Comparison of ENCODE assay signal across 10 mouse cellular contexts in genomic region chr11:8575217-8576180, GRCm38 (mm10).
A peak's percentile ranks its signal among the peaks of the same experiment; 100 is the strongest.
DNase-seq lines count a peak whose midpoint lies in the region; ATAC-seq and TF ChIP-seq lines count a peak whose summit lies in the region.
"Had no signal": no experiment of that assay in that cellular context is flagged by ENCODE, and none has a peak within 500 bp of the region (broad histone marks: within the 10 kb centered on the region; RNA-seq: fewer than 3 reads in every experiment).

No protein-coding gene starts in this region.

- no peak overlapping the region for H3K4me3 ChIP-seq in intestine, embryonic 15.5 days (replicated peaks)
- no peak overlapping the region for H3K4me3 ChIP-seq in intestine, embryonic 16.5 days (ENCODE audit: low read length)
- H3K4me3 ChIP-seq in C2C12 (ENCODE audit: insufficient read depth, poor library complexity, severe bottlenecking), result no peak overlapping the region
- H3K4me3 ChIP-seq in bone marrow, adult 2 months (replicated peaks; ENCODE audit: control insufficient read depth, low read depth, low read length), result no peak overlapping the region
- H3K4me3 ChIP-seq in small intestine, adult 2 months (ENCODE audit: low read depth, low read length), result no peak overlapping the region
- no peak overlapping the region for H3K4me3 ChIP-seq in midbrain, embryonic 13.5 days (replicated peaks)
- H3K4me3 ChIP-seq: midbrain, embryonic 15.5 days had no signal

- peak overlapping the region; percentile 1; the same call in 1 of the 2 replicates for H3K27ac ChIP-seq in intestine, embryonic 15.5 days
- no peak overlapping the region for H3K27ac ChIP-seq in intestine, embryonic 16.5 days (ENCODE audit: low read length)
- H3K27ac ChIP-seq in bone marrow, adult 2 months (ENCODE audit: control insufficient read depth, insufficient read depth, low read depth, low read length, poor library complexity), result peak overlapping the region; percentile 30; the same call in 1 of the 2 replicates
- peak overlapping the region; percentile 8 for H3K27ac ChIP-seq in small intestine, adult 2 months (ENCODE audit: insufficient read depth, low read depth, low read length)
- no peak overlapping the region for H3K27ac ChIP-seq in midbrain, embryonic 13.5 days
- H3K27ac ChIP-seq: midbrain, embryonic 15.5 days had no signal

- peaks cover 41% of the 10 kb centered on the region for H3K4me1 ChIP-seq in intestine, embryonic 15.5 days (replicated peaks)
- H3K4me1 ChIP-seq in intestine, embryonic 16.5 days (ENCODE audit: control insufficient read depth, insufficient read depth, low read length), result peaks cover 28% of the 10 kb centered on the region
- peaks cover 10% of the 10 kb centered on the region; the same call in 1 of the 2 replicates for H3K4me1 ChIP-seq in bone marrow, adult 2 months (ENCODE audit: control insufficient read depth, insufficient read depth, low read length)
- peaks cover 38% of the 10 kb centered on the region for H3K4me1 ChIP-seq in small intestine, adult 2 months (ENCODE audit: control insufficient read depth, insufficient read depth, insufficient read length, low read length)
- no peaks in the 10 kb centered on the region for H3K4me1 ChIP-seq in midbrain, embryonic 13.5 days (replicated peaks)
- H3K4me1 ChIP-seq: midbrain, embryonic 15.5 days had no signal

- H3K79me3 ChIP-seq in C2C12 (ENCODE audit: low read depth), result peaks cover 9% of the 10 kb centered on the region

- H3K4me2 ChIP-seq in intestine, embryonic 15.5 days (replicated peaks), result no peak overlapping the region
- H3K4me2 ChIP-seq in intestine, embryonic 16.5 days (ENCODE audit: low read depth, low read length), result no peak overlapping the region
- H3K4me2 ChIP-seq in midbrain, embryonic 13.5 days (replicated peaks), result no peak overlapping the region
- H3K4me2 ChIP-seq: midbrain, embryonic 15.5 days had no signal

- 63% methylated on average over 10 of the region's 10 CpGs for WGBS in intestine, embryonic 15.5 days
- 67% methylated on average over 10 of the region's 10 CpGs for WGBS in intestine, embryonic 16.5 days
- WGBS in bone marrow, adult 2 months, result 40% methylated on average over 10 of the region's 10 CpGs
- 48% methylated on average over 10 of the region's 10 CpGs for WGBS in small intestine, adult 2 months
- 74% methylated on average over 10 of the region's 10 CpGs for WGBS in midbrain, embryonic 13.5 days

- H3ac ChIP-seq in C2C12 (ENCODE audit: control insufficient read depth, insufficient read length, low read depth), result no peak overlapping the region

- no peaks in the 10 kb centered on the region for H3K36me3 ChIP-seq in intestine, embryonic 15.5 days
- H3K36me3 ChIP-seq in intestine, embryonic 16.5 days (ENCODE audit: control insufficient read depth, insufficient read depth, low read length), result no peaks in the 10 kb centered on the region
- H3K36me3 ChIP-seq in C2C12 (ENCODE audit: control insufficient read depth, insufficient read depth), result peaks cover 7% of the 10 kb centered on the region
- H3K36me3 ChIP-seq in small intestine, adult 2 months (ENCODE audit: control insufficient read depth, insufficient read depth, low read length), result peaks cover 8% of the 10 kb centered on the region; the same call in 1 of the 2 replicates
- no peaks in the 10 kb centered on the region for H3K36me3 ChIP-seq in midbrain, embryonic 13.5 days
- H3K36me3 ChIP-seq: midbrain, embryonic 15.5 days had no signal

- no peaks in the 10 kb centered on the region for H3K9me3 ChIP-seq in intestine, embryonic 15.5 days
- no peaks in the 10 kb centered on the region for H3K9me3 ChIP-seq in intestine, embryonic 16.5 days (ENCODE audit: control insufficient read depth, low read length)
- no peaks in the 10 kb centered on the region for H3K9me3 ChIP-seq in midbrain, embryonic 13.5 days
- H3K9me3 ChIP-seq: midbrain, embryonic 15.5 days had no signal

- intact Hi-C loops in left cerebral cortex, postnatal 14 days (cut with DNase I), result no loop called here

- H3K9ac ChIP-seq in intestine, embryonic 15.5 days, result no peak overlapping the region
- no peak overlapping the region for H3K9ac ChIP-seq in intestine, embryonic 16.5 days (ENCODE audit: low read depth, low read length)
- H3K9ac ChIP-seq in midbrain, embryonic 13.5 days (replicated peaks), result no peak overlapping the region
- H3K9ac ChIP-seq: midbrain, embryonic 15.5 days had no signal

- H3K27me3 ChIP-seq in intestine, embryonic 15.5 days (replicated peaks), result no peaks in the 10 kb centered on the region
- no peaks in the 10 kb centered on the region for H3K27me3 ChIP-seq in intestine, embryonic 16.5 days (replicated peaks; ENCODE audit: control insufficient read depth, insufficient read depth, low read length)
- H3K27me3 ChIP-seq in C2C12 (ENCODE audit: control insufficient read depth, insufficient read depth, insufficient read length), result no peaks in the 10 kb centered on the region
- no peaks in the 10 kb centered on the region for H3K27me3 ChIP-seq in small intestine, adult 2 months (ENCODE audit: control insufficient read depth, insufficient read depth, low read length)
- no peaks in the 10 kb centered on the region for H3K27me3 ChIP-seq in midbrain, embryonic 13.5 days
- H3K27me3 ChIP-seq: midbrain, embryonic 15.5 days; Patski had no signal

- TF ChIP-seq POLR2A in bone marrow, adult 2 months (IDR thresholded peaks at IDR 0.05; ENCODE audit: borderline replicate concordance, control insufficient read depth, low read depth, low read length), result no peak
- no peak for TF ChIP-seq POLR2A in small intestine, adult 2 months (IDR thresholded peaks at IDR 0.05; ENCODE audit: low read depth, low read length)

- TF ChIP-seq CTCF in C2C12 (IDR thresholded peaks at IDR 0.05; ENCODE audit: control insufficient read depth, insufficient read depth, insufficient read length), result no peak
- no peak for TF ChIP-seq CTCF in bone marrow, adult 2 months (IDR thresholded peaks at IDR 0.05; ENCODE audit: control insufficient read depth, insufficient read depth, low read length)
- TF ChIP-seq CTCF in small intestine, adult 2 months (IDR thresholded peaks at IDR 0.05; ENCODE audit: extremely low read depth, insufficient read length, insufficient replicate concordance, low read depth, low read length), result no peak

- no peak for DNase-seq in testis, postnatal 10 days (ENCODE audit: low spot score)
- DNase-seq in left cerebral cortex, postnatal 14 days (ENCODE audit: low spot score in 2 of 2), result no peak

- ATAC-seq in intestine, embryonic 15.5 days, result no peak
- ATAC-seq in intestine, embryonic 16.5 days, result no peak
- ATAC-seq in midbrain, embryonic 13.5 days, result no peak
- ATAC-seq: midbrain, embryonic 15.5 days; Patski had no signal

- H3K79me2 ChIP-seq in C2C12 (ENCODE audit: control insufficient read depth, insufficient read depth), result peaks cover 67% of the 10 kb centered on the region

TF ChIP-seq in C2C12, 6 proteins besides CTCF, POLR2A, EP300 and RAD21:
- peak; percentile 91 for TF ChIP-seq MYOD1 (IDR thresholded peaks at IDR 0.05; ENCODE audit: control insufficient read depth, insufficient read length, low read depth)
- TF ChIP-seq CEBPB (IDR thresholded peaks at IDR 0.05; ENCODE audit: low read depth), result no peak
- peak; percentile 65 for TF ChIP-seq USF1 (IDR thresholded peaks at IDR 0.05; ENCODE audit: low read depth)
- TF ChIP-seq MYOG (IDR thresholded peaks at IDR 0.05; ENCODE audit: control insufficient read depth, extremely low read depth, insufficient read length), result no peak
- no peak for TF ChIP-seq MAX (IDR thresholded peaks at IDR 0.05)
- TF ChIP-seq FOSL1 (IDR thresholded peaks at IDR 0.05; ENCODE audit: insufficient read depth, low read length, poor library complexity, severe bottlenecking), result no peak

Comparison
In these comparisons a context has a peak if more than half of its experiments do, and no peak if none do; other contexts are left out.
1. H3K27ac ChIP-seq: peak in intestine, embryonic 15.5 days (single experiment), bone marrow, adult 2 months (single experiment) and small intestine, adult 2 months (single experiment); none in intestine, embryonic 16.5 days (single experiment) and midbrain, embryonic 13.5 days (single experiment).